Mouse (Mus musculus): ENCODE measurements around the gene Ppp2r5c. TPM values are rescaled to one million over a fixed set of nuclear protein-coding genes. Genes with fewer than 3 reads are reported as not detected.

Gene Ppp2r5c
- polyA plus RNA-seq, 1 experiment: 24.4 TPM

- no peaks in the 10 kb centered on the region for H3K27me3 ChIP-seq (replicated peaks)
- TF ChIP-seq GATA1 (IDR thresholded peaks at IDR 0.05; ENCODE audit: borderline replicate concordance, low read length): no peak
- no peak for TF ChIP-seq FLI1 (IDR thresholded peaks at IDR 0.05; ENCODE audit: low read length)
- H3K9me3 ChIP-seq: peaks cover 4% of the 10 kb centered on the region; the same call in 1 of the 2 replicates
- H3K36me3 ChIP-seq (replicated peaks; ENCODE audit: low read length): peaks cover 73% of the 10 kb centered on the region
- H3K4me1 ChIP-seq: peaks cover 97% of the 10 kb centered on the region
- no peak overlapping the region for H3K4me3 ChIP-seq (replicated peaks)
Observed at GRCm38 (mm10) chr12:110504793-110505192, 57.9 kb downstream of the Ppp2r5c start.

GRCm38 (mm10) chr12:110506046-110506445, 59.1 kb downstream of the Ppp2r5c start:
- no peaks in the 10 kb centered on the region for H3K27me3 ChIP-seq (replicated peaks)
- peaks cover 4% of the 10 kb centered on the region; the same call in 1 of the 2 replicates for H3K9me3 ChIP-seq
- TF ChIP-seq GATA1 (IDR thresholded peaks at IDR 0.05; ENCODE audit: borderline replicate concordance, low read length) (no peak), FLI1 (IDR thresholded peaks at IDR 0.05; ENCODE audit: low read length) (no peak)
- no peak overlapping the region for H3K4me3 ChIP-seq (replicated peaks)
- peaks cover 76% of the 10 kb centered on the region for H3K36me3 ChIP-seq (replicated peaks; ENCODE audit: low read length)
- peaks cover 97% of the 10 kb centered on the region for H3K4me1 ChIP-seq

- H3K4me1 ChIP-seq: peaks cover 95% of the 10 kb centered on the region
- H3K36me3 ChIP-seq (replicated peaks; ENCODE audit: low read length): peaks cover 83% of the 10 kb centered on the region
- H3K9me3 ChIP-seq: peaks cover 4% of the 10 kb centered on the region; the same call in 1 of the 2 replicates
- H3K4me3 ChIP-seq (replicated peaks): no peak overlapping the region
- TF ChIP-seq FLI1 (IDR thresholded peaks at IDR 0.05; ENCODE audit: low read length) (no peak), GATA1 (IDR thresholded peaks at IDR 0.05; ENCODE audit: borderline replicate concordance, low read length) (no peak)
- H3K27me3 ChIP-seq (replicated peaks): no peaks in the 10 kb centered on the region
Observed at GRCm38 (mm10) chr12:110507714-110508297, 60.9 kb downstream of the Ppp2r5c start.

DNA sequence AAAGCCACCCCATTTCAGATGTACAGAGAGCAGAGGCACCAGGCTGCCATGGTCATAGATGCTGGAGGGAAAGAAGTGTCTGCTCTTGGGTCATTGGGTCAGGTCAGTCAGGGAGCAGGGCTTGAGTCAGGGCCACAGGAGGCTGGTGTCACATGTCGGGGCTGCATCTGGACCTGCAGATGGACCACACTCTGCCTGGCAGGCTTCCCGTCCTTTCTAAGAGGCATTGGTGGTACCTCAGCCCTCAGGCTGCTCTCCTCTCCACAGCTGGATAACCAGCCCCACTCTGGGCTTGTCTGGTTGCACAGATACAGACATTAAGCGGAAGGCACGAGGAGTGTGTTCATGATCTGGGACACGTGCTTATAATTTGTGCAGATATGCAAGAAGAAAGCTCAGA, 61.8 kb downstream of the Ppp2r5c start:
- TF ChIP-seq FLI1 (IDR thresholded peaks at IDR 0.05; ENCODE audit: low read length) (no peak), GATA1 (IDR thresholded peaks at IDR 0.05; ENCODE audit: borderline replicate concordance, low read length) (no peak)
- Histone ChIP-seq H3K9me3 (peaks cover 4% of the 10 kb centered on the region; the same call in 1 of the 2 replicates), H3K4me3 (replicated peaks) (peak overlapping the region; percentile 6), H3K27me3 (replicated peaks) (no peaks in the 10 kb centered on the region), H3K36me3 (replicated peaks; ENCODE audit: low read length) (peaks cover 87% of the 10 kb centered on the region), H3K4me1 (peaks cover 94% of the 10 kb centered on the region)

- Histone ChIP-seq H3K36me3 (replicated peaks; ENCODE audit: low read length) (peaks cover 87% of the 10 kb centered on the region), H3K4me1 (peaks cover 91% of the 10 kb centered on the region), H3K9me3 (peaks cover 4% of the 10 kb centered on the region; the same call in 1 of the 2 replicates), H3K4me3 (replicated peaks) (no peak overlapping the region), H3K27me3 (replicated peaks) (no peaks in the 10 kb centered on the region)
- no peak for TF ChIP-seq GATA1 (IDR thresholded peaks at IDR 0.05; ENCODE audit: borderline replicate concordance, low read length)
- TF ChIP-seq FLI1 (IDR thresholded peaks at IDR 0.05; ENCODE audit: low read length): no peak
Observed at GRCm38 (mm10) chr12:110510171-110510871, 63.4 kb downstream of the Ppp2r5c start.

- H3K36me3 ChIP-seq (replicated peaks; ENCODE audit: low read length): peaks cover 86% of the 10 kb centered on the region
- TF ChIP-seq FLI1 (IDR thresholded peaks at IDR 0.05; ENCODE audit: low read length): no peak
- TF ChIP-seq GATA1 (IDR thresholded peaks at IDR 0.05; ENCODE audit: borderline replicate concordance, low read length): no peak
- H3K4me3 ChIP-seq (replicated peaks): no peak overlapping the region
- peaks cover 4% of the 10 kb centered on the region; the same call in 1 of the 2 replicates for H3K9me3 ChIP-seq
- peaks cover 89% of the 10 kb centered on the region for H3K4me1 ChIP-seq
- no peaks in the 10 kb centered on the region for H3K27me3 ChIP-seq (replicated peaks)
Observed at GRCm38 (mm10) chr12:110511201-110511600, 64.3 kb downstream of the Ppp2r5c start.

- Histone ChIP-seq H3K9me3 (peaks cover 1% of the 10 kb centered on the region; the same call in 1 of the 2 replicates), H3K36me3 (replicated peaks; ENCODE audit: low read length) (peaks cover 89% of the 10 kb centered on the region), H3K27me3 (replicated peaks) (no peaks in the 10 kb centered on the region), H3K4me3 (replicated peaks) (no peak overlapping the region), H3K4me1 (peaks cover 92% of the 10 kb centered on the region)
- TF ChIP-seq FLI1 (IDR thresholded peaks at IDR 0.05; ENCODE audit: low read length) (no peak), GATA1 (IDR thresholded peaks at IDR 0.05; ENCODE audit: borderline replicate concordance, low read length) (no peak)
Observed at GRCm38 (mm10) chr12:110511856-110512433, 65.0 kb downstream of the Ppp2r5c start.

GRCm38 (mm10) chr12:110512884-110513283, 66.0 kb downstream of the Ppp2r5c start:
- Histone ChIP-seq H3K4me3 (replicated peaks) (no peak overlapping the region), H3K36me3 (replicated peaks; ENCODE audit: low read length) (peaks cover 91% of the 10 kb centered on the region), H3K4me1 (peaks cover 91% of the 10 kb centered on the region), H3K9me3 (no peaks in the 10 kb centered on the region), H3K27me3 (replicated peaks) (no peaks in the 10 kb centered on the region)
- TF ChIP-seq GATA1 (IDR thresholded peaks at IDR 0.05; ENCODE audit: borderline replicate concordance, low read length): no peak

GRCm38 (mm10) chr12:110515676-110516075, 68.8 kb downstream of the Ppp2r5c start:
- no peaks in the 10 kb centered on the region for H3K9me3 ChIP-seq
- TF ChIP-seq FLI1 (IDR thresholded peaks at IDR 0.05; ENCODE audit: low read length) (no peak), GATA1 (IDR thresholded peaks at IDR 0.05; ENCODE audit: borderline replicate concordance, low read length) (no peak)
- peaks cover 72% of the 10 kb centered on the region for H3K4me1 ChIP-seq
- peaks cover 89% of the 10 kb centered on the region for H3K36me3 ChIP-seq (replicated peaks; ENCODE audit: low read length)
- peak overlapping the region; percentile 53 for H3K4me3 ChIP-seq (replicated peaks)
- no peaks in the 10 kb centered on the region for H3K27me3 ChIP-seq (replicated peaks)
